10 mouse cellular contexts compared by ENCODE assay signal in genomic region chr12:80574825-80575371, GRCm38 (mm10). TPM values are rescaled to one million over a fixed set of nuclear protein-coding genes. Genes with fewer than 3 reads are reported as not detected.
A peak's percentile ranks its signal among the peaks of the same experiment; 100 is the strongest.
DNase-seq lines count a peak whose midpoint lies in the region; ATAC-seq and TF ChIP-seq lines count a peak whose summit lies in the region.
"Had no signal": no experiment of that assay in that cellular context is flagged by ENCODE, and none has a peak within 500 bp of the region (broad histone marks: within the 10 kb centered on the region; RNA-seq: fewer than 3 reads in every experiment).

No protein-coding gene starts in this region.

- peaks cover 14% of the 10 kb centered on the region for H3K4me1 ChIP-seq in intestine, embryonic 14.5 days (replicated peaks; ENCODE audit: control insufficient read depth, insufficient read depth, low read length)
- H3K4me1 ChIP-seq in intestine, postnatal 0 days (replicated peaks; ENCODE audit: control insufficient read depth, insufficient read depth, low read length), result no peaks in the 10 kb centered on the region
- peaks cover 15% of the 10 kb centered on the region for H3K4me1 ChIP-seq in embryonic facial prominence, embryonic 13.5 days
- H3K4me1 ChIP-seq in midbrain, embryonic 12.5 days, result peaks cover 3% of the 10 kb centered on the region
- H3K4me1 ChIP-seq: liver, embryonic 15.5 days had no signal

- H3K27ac ChIP-seq in intestine, embryonic 14.5 days (ENCODE audit: low read depth), result peak overlapping the region; percentile 51; the same call in 1 of the 2 replicates
- H3K27ac ChIP-seq in intestine, postnatal 0 days (ENCODE audit: low read depth, low read length), result no peak overlapping the region
- no peak overlapping the region for H3K27ac ChIP-seq in embryonic facial prominence, embryonic 13.5 days
- H3K27ac ChIP-seq in midbrain, embryonic 12.5 days (replicated peaks), result peak overlapping the region; percentile 36; the same call in 1 of the 2 replicates
- H3K27ac ChIP-seq: liver, embryonic 15.5 days had no signal

- peak; percentile 64 for DNase-seq in intestine, embryonic 14.5 days (ENCODE audit: low spot score)
- DNase-seq in heart, postnatal 14 days, result peak; percentile 21 to 22
- no peak for DNase-seq in adrenal gland, adult 8-10 months
- no peak for DNase-seq in cerebellum, postnatal 10 days
- DNase-seq in adrenal gland, postnatal 25 days, result no peak

- no peaks in the 10 kb centered on the region for H3K27me3 ChIP-seq in intestine, embryonic 14.5 days (replicated peaks; ENCODE audit: control insufficient read depth, insufficient read depth, low read length)
- no peaks in the 10 kb centered on the region for H3K27me3 ChIP-seq in intestine, postnatal 0 days (replicated peaks; ENCODE audit: control insufficient read depth, insufficient read depth, low read length)
- no peaks in the 10 kb centered on the region for H3K27me3 ChIP-seq in embryonic facial prominence, embryonic 13.5 days
- H3K27me3 ChIP-seq in midbrain, embryonic 12.5 days, result no peaks in the 10 kb centered on the region
- H3K27me3 ChIP-seq: liver, embryonic 15.5 days had no signal

- no peak for ATAC-seq in intestine, embryonic 14.5 days (replicated peaks; ENCODE audit: low FRiP score, low TSS enrichment, low read depth)
- no peak for ATAC-seq in intestine, postnatal 0 days
- ATAC-seq in embryonic facial prominence, embryonic 13.5 days (ENCODE audit: insufficient number of reproducible peaks, insufficient read depth, low FRiP score, low TSS enrichment, low read depth), result no peak
- ATAC-seq in midbrain, embryonic 12.5 days (ENCODE audit: low FRiP score, low read depth), result no peak

- H3K36me3 ChIP-seq in intestine, embryonic 14.5 days (ENCODE audit: control insufficient read depth, insufficient read depth, low read length), result no peaks in the 10 kb centered on the region
- H3K36me3 ChIP-seq in intestine, postnatal 0 days (ENCODE audit: control insufficient read depth, insufficient read depth), result no peaks in the 10 kb centered on the region
- H3K36me3 ChIP-seq in embryonic facial prominence, embryonic 13.5 days, result no peaks in the 10 kb centered on the region
- no peaks in the 10 kb centered on the region for H3K36me3 ChIP-seq in midbrain, embryonic 12.5 days
- H3K36me3 ChIP-seq: liver, embryonic 15.5 days had no signal

- peak overlapping the region; percentile 25; the same call in 1 of the 2 replicates for H3K9ac ChIP-seq in intestine, embryonic 14.5 days (ENCODE audit: low read length)
- H3K9ac ChIP-seq in intestine, postnatal 0 days (ENCODE audit: low read depth, low read length), result no peak overlapping the region
- H3K9ac ChIP-seq in embryonic facial prominence, embryonic 13.5 days, result peak overlapping the region; percentile 58; the same call in 1 of the 2 replicates
- H3K9ac ChIP-seq in midbrain, embryonic 12.5 days (replicated peaks), result no peak overlapping the region
- H3K9ac ChIP-seq: liver, embryonic 15.5 days had no signal

- intact Hi-C loops in heart, postnatal 14 days (cut with DNase I), result loop anchor here (5.0 kb wide), 1 partner anchor 58 kb away; the partner anchor contains the start of gene Galnt16

- WGBS in intestine, embryonic 14.5 days, result 19% methylated on average over 15 of the region's 15 CpGs
- WGBS in intestine, postnatal 0 days, result 36% methylated on average over 15 of the region's 15 CpGs
- WGBS in embryonic facial prominence, embryonic 13.5 days, result 17% methylated on average over 15 of the region's 15 CpGs
- 35% methylated on average over 15 of the region's 15 CpGs for WGBS in midbrain, embryonic 12.5 days

- peak overlapping the region; percentile 38 for H3K4me2 ChIP-seq in intestine, embryonic 14.5 days (ENCODE audit: low read length)
- no peak overlapping the region; the same call in 1 of the 2 replicates for H3K4me2 ChIP-seq in intestine, postnatal 0 days (replicated peaks; ENCODE audit: low read depth)
- peak overlapping the region; percentile 42 for H3K4me2 ChIP-seq in embryonic facial prominence, embryonic 13.5 days
- no peak overlapping the region for H3K4me2 ChIP-seq in midbrain, embryonic 12.5 days (replicated peaks)
- H3K4me2 ChIP-seq: liver, embryonic 15.5 days had no signal

- no peak overlapping the region for H3K4me3 ChIP-seq in intestine, embryonic 14.5 days (ENCODE audit: low read depth, low read length)
- H3K4me3 ChIP-seq in intestine, postnatal 0 days (ENCODE audit: low read depth, low read length), result no peak overlapping the region
- H3K4me3 ChIP-seq in embryonic facial prominence, embryonic 13.5 days, result no peak overlapping the region
- no peak overlapping the region for H3K4me3 ChIP-seq in midbrain, embryonic 12.5 days
- H3K4me3 ChIP-seq: liver, embryonic 15.5 days had no signal

- no peak for TF ChIP-seq CTCF in intestine, postnatal 0 days (IDR thresholded peaks at IDR 0.05; ENCODE audit: low read depth)

- H3K9me3 ChIP-seq in intestine, embryonic 14.5 days (ENCODE audit: control insufficient read depth, low read length), result no peaks in the 10 kb centered on the region
- H3K9me3 ChIP-seq in intestine, postnatal 0 days (ENCODE audit: control insufficient read depth), result no peaks in the 10 kb centered on the region
- H3K9me3 ChIP-seq in embryonic facial prominence, embryonic 13.5 days, result no peaks in the 10 kb centered on the region
- no peaks in the 10 kb centered on the region for H3K9me3 ChIP-seq in midbrain, embryonic 12.5 days
- H3K9me3 ChIP-seq: liver, embryonic 15.5 days had no signal

RNA-seq across cellular contexts. Expression of gene Galnt16, which starts 56.8 kb away (rescaled TPM):
- polyA plus RNA-seq in intestine, embryonic 14.5 days (2014; fragmentation: Nextera tagmentation; extraction: Ambion mirVana), result 5.9 and 6.9 TPM in 2 replicates
- 3.7 and 4.2 TPM in 2 replicates for polyA plus RNA-seq in intestine, postnatal 0 days (2015; fragmentation: Nextera tagmentation; extraction: Ambion mirVana)
- polyA plus RNA-seq in embryonic facial prominence, embryonic 13.5 days (2015; fragmentation: Nextera tagmentation; extraction: Ambion mirVana), result 12.2 and 13.4 TPM in 2 replicates
- total RNA-seq in heart, postnatal 14 days (2021), result 1 to 10 TPM; 7.1 to 7.6 TPM
- 24.7 and 29.8 TPM in 2 replicates for polyA plus RNA-seq in midbrain, embryonic 12.5 days (2016; fragmentation: Nextera tagmentation; extraction: Ambion mirVana)
- total RNA-seq in adrenal gland, adult 8-10 months (2022), result 10 to 100 TPM in 1 of 4 experiments, 1 to 10 TPM in 3; 9.3 to 14.4 (median 9.6) TPM
- 6.8 and 8.0 TPM in 2 replicates for total RNA-seq in adrenal gland, postnatal 25 days (2021)
- total RNA-seq: common myeloid progenitor, adult 5-6 weeks had no signal

Comparison
In these comparisons a context has a peak if more than half of its experiments do, and no peak if none do; other contexts are left out.
1. H3K27ac ChIP-seq: peak in intestine, embryonic 14.5 days (single experiment) and midbrain, embryonic 12.5 days (single experiment); none in intestine, postnatal 0 days (single experiment) and embryonic facial prominence, embryonic 13.5 days (single experiment).
2. H3K4me2 ChIP-seq: peak in intestine, embryonic 14.5 days (single experiment) and embryonic facial prominence, embryonic 13.5 days (single experiment); none in intestine, postnatal 0 days (single experiment) and midbrain, embryonic 12.5 days (single experiment).
3. H3K9ac ChIP-seq: peak in intestine, embryonic 14.5 days (single experiment) and embryonic facial prominence, embryonic 13.5 days (single experiment); none in intestine, postnatal 0 days (single experiment) and midbrain, embryonic 12.5 days (single experiment).
4. DNase-seq: peak in intestine, embryonic 14.5 days (single experiment) and heart, postnatal 14 days (2 of 2); none in adrenal gland, adult 8-10 months (single experiment), cerebellum, postnatal 10 days (0 of 2) and adrenal gland, postnatal 25 days (single experiment).